Mouse (Mus musculus): ENCODE data around the gene Pnp. TPM values are rescaled to one million over a fixed set of nuclear protein-coding genes. Genes with fewer than 3 reads are reported as not detected.

The Pnp gene
- polyA plus RNA-seq, 1 experiment = 116 TPM

GRCm38 (mm10) chr14:50979631-50980030 lies 48.7 kb downstream of the Pnp start:
- H3K27me3 ChIP-seq (ENCODE audit: control insufficient read depth, insufficient read depth, low read length) = no peaks in the 10 kb centered on the region
- H3K27ac ChIP-seq (ENCODE audit: insufficient read depth, low read depth, low read length) = no peak overlapping the region
- no peaks in the 10 kb centered on the region; the same call in 1 of the 2 replicates for H3K4me1 ChIP-seq (ENCODE audit: control insufficient read depth, insufficient read depth, insufficient read length, low read length)
- H3K36me3 ChIP-seq (ENCODE audit: control insufficient read depth, insufficient read depth, low read length) = no peaks in the 10 kb centered on the region
- TF ChIP-seq CTCF (IDR thresholded peaks at IDR 0.05; ENCODE audit: extremely low read depth, insufficient read length, insufficient replicate concordance, low read depth, low read length) (no peak), POLR2A (IDR thresholded peaks at IDR 0.05; ENCODE audit: low read depth, low read length) (no peak)
- H3K4me3 ChIP-seq (ENCODE audit: low read depth, low read length) = no peak overlapping the region

DNA sequence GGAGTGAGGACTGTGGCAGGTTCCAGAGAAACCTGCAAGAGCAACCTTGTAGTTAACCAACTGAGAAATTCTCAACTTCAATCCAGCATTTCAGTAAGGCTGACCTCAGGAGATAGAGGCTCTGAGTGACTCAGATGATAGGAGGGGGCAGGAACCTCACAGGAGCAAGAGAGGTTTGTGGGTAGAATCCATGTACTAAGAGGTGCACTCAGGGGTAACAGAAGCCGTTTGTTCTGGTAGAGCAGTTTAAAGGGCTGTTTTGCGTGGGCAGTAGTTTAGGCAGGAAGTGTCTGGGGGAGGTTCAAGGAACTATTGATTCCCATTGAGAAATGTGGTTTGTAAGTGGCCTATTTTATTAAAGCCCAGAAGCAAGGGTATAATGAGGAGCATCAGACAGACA lies 50.3 kb downstream of the Pnp start:
- TF ChIP-seq CTCF (IDR thresholded peaks at IDR 0.05; ENCODE audit: extremely low read depth, insufficient read length, insufficient replicate concordance, low read depth, low read length) (no peak), POLR2A (IDR thresholded peaks at IDR 0.05; ENCODE audit: low read depth, low read length) (no peak)
- H3K36me3 ChIP-seq (ENCODE audit: control insufficient read depth, insufficient read depth, low read length) = no peaks in the 10 kb centered on the region
- no peak overlapping the region for H3K4me3 ChIP-seq (ENCODE audit: low read depth, low read length)
- 59% methylated on average over 2 of the region's 2 CpGs for WGBS
- H3K27me3 ChIP-seq (ENCODE audit: control insufficient read depth, insufficient read depth, low read length) = no peaks in the 10 kb centered on the region
- no peaks in the 10 kb centered on the region; the same call in 1 of the 2 replicates for H3K4me1 ChIP-seq (ENCODE audit: control insufficient read depth, insufficient read depth, insufficient read length, low read length)
- H3K27ac ChIP-seq (ENCODE audit: insufficient read depth, low read depth, low read length) = no peak overlapping the region

DNA sequence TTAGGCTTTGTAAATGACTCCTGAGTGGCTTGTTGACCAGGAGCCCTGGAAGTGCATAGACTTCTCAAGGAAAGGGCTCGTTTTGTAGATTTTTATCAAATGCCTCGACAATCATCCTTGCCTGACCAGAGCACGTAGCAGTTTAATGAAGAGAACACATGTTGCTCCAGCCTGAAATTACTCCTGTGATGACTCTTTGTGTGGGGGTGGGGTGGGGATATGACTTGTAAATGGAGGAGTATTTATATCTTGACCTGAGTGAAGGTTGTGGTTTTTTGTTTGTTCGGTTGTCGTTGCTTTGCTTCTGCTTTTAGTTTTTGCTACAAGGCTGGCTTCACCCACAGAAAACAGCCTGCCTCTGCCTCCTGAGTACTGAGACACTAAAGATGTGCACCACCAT lies 51.0 kb downstream of the Pnp start:
- H3K4me1 ChIP-seq (ENCODE audit: control insufficient read depth, insufficient read depth, insufficient read length, low read length) = no peaks in the 10 kb centered on the region; the same call in 1 of the 2 replicates
- TF ChIP-seq POLR2A (IDR thresholded peaks at IDR 0.05; ENCODE audit: low read depth, low read length) (no peak), CTCF (IDR thresholded peaks at IDR 0.05; ENCODE audit: extremely low read depth, insufficient read length, insufficient replicate concordance, low read depth, low read length) (no peak)
- 56% methylated on average over 5 of the region's 5 CpGs for WGBS
- H3K27me3 ChIP-seq (ENCODE audit: control insufficient read depth, insufficient read depth, low read length) = no peaks in the 10 kb centered on the region
- H3K4me3 ChIP-seq (ENCODE audit: low read depth, low read length) = no peak overlapping the region
- no peaks in the 10 kb centered on the region for H3K36me3 ChIP-seq (ENCODE audit: control insufficient read depth, insufficient read depth, low read length)
- no peak overlapping the region for H3K27ac ChIP-seq (ENCODE audit: insufficient read depth, low read depth, low read length)

DNA sequence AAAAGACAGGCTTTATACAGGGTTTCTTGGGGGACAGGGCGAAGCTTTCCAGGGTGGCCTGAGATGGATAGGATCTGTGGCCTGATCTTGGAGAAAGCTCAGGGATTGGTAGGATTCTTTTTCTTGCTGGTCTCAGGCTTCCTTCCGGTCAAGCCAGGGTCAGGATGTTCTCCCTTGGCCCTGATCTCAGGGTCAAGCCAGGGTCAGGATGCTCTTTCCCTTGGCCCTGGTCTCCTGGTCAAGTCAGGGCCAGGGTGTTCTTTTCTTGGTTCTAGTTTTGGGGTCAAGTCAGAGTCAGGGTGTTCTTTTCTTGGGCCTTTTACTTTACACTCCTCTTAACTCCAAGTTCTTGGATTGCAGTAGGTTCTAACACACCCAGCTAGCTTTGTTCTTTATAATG lies 56.8 kb downstream of the Pnp start:
- Histone ChIP-seq H3K36me3 (ENCODE audit: control insufficient read depth, insufficient read depth, low read length) (no peaks in the 10 kb centered on the region), H3K4me3 (ENCODE audit: low read depth, low read length) (no peak overlapping the region), H3K4me1 (ENCODE audit: control insufficient read depth, insufficient read depth, insufficient read length, low read length) (peaks cover 6% of the 10 kb centered on the region), H3K27ac (ENCODE audit: insufficient read depth, low read depth, low read length) (no peak overlapping the region), H3K27me3 (ENCODE audit: control insufficient read depth, insufficient read depth, low read length) (no peaks in the 10 kb centered on the region)
- 89% methylated on average over 2 of the region's 2 CpGs for WGBS
- TF ChIP-seq CTCF (IDR thresholded peaks at IDR 0.05; ENCODE audit: extremely low read depth, insufficient read length, insufficient replicate concordance, low read depth, low read length) = no peak
- TF ChIP-seq POLR2A (IDR thresholded peaks at IDR 0.05; ENCODE audit: low read depth, low read length) = no peak

- Histone ChIP-seq H3K4me3 (ENCODE audit: low read depth, low read length) (no peak overlapping the region), H3K27ac (ENCODE audit: insufficient read depth, low read depth, low read length) (no peak overlapping the region), H3K36me3 (ENCODE audit: control insufficient read depth, insufficient read depth, low read length) (no peaks in the 10 kb centered on the region), H3K27me3 (ENCODE audit: control insufficient read depth, insufficient read depth, low read length) (no peaks in the 10 kb centered on the region), H3K4me1 (ENCODE audit: control insufficient read depth, insufficient read depth, insufficient read length, low read length) (peaks cover 6% of the 10 kb centered on the region)
- whole genome bisulfite sequencing = 27% methylated on average over 3 of the region's 3 CpGs
- TF ChIP-seq CTCF (IDR thresholded peaks at IDR 0.05; ENCODE audit: extremely low read depth, insufficient read length, insufficient replicate concordance, low read depth, low read length) = no peak
- no peak for TF ChIP-seq POLR2A (IDR thresholded peaks at IDR 0.05; ENCODE audit: low read depth, low read length)
Observed at GRCm38 (mm10) chr14:50991037-50991436, 60.2 kb downstream of the Pnp start.

GRCm38 (mm10) chr14:50997088-50997487 lies 66.2 kb downstream of the Pnp start:
- Histone ChIP-seq H3K36me3 (ENCODE audit: control insufficient read depth, insufficient read depth, low read length) (no peaks in the 10 kb centered on the region), H3K27me3 (ENCODE audit: control insufficient read depth, insufficient read depth, low read length) (no peaks in the 10 kb centered on the region), H3K4me3 (ENCODE audit: low read depth, low read length) (no peak overlapping the region), H3K27ac (ENCODE audit: insufficient read depth, low read depth, low read length) (no peak overlapping the region; the same call in 1 of the 2 replicates), H3K4me1 (ENCODE audit: control insufficient read depth, insufficient read depth, insufficient read length, low read length) (peaks cover 4% of the 10 kb centered on the region; the same call in 1 of the 2 replicates)
- WGBS = 66% methylated on average over 3 of the region's 3 CpGs
- no peak for TF ChIP-seq CTCF (IDR thresholded peaks at IDR 0.05; ENCODE audit: extremely low read depth, insufficient read length, insufficient replicate concordance, low read depth, low read length)
- TF ChIP-seq POLR2A (IDR thresholded peaks at IDR 0.05; ENCODE audit: low read depth, low read length) = no peak

- H3K27ac ChIP-seq (ENCODE audit: insufficient read depth, low read depth, low read length) = 0 out of 2 replicates have a peak overlapping the region, but pooled peaks have one; percentile 4
- WGBS = 19% methylated on average over 2 of the region's 2 CpGs
- peaks cover 4% of the 10 kb centered on the region; the same call in 1 of the 2 replicates for H3K4me1 ChIP-seq (ENCODE audit: control insufficient read depth, insufficient read depth, insufficient read length, low read length)
- H3K27me3 ChIP-seq (ENCODE audit: control insufficient read depth, insufficient read depth, low read length) = no peaks in the 10 kb centered on the region
- no peaks in the 10 kb centered on the region for H3K36me3 ChIP-seq (ENCODE audit: control insufficient read depth, insufficient read depth, low read length)
- no peak overlapping the region for H3K4me3 ChIP-seq (ENCODE audit: low read depth, low read length)
- TF ChIP-seq CTCF (IDR thresholded peaks at IDR 0.05; ENCODE audit: extremely low read depth, insufficient read length, insufficient replicate concordance, low read depth, low read length) (no peak), POLR2A (IDR thresholded peaks at IDR 0.05; ENCODE audit: low read depth, low read length) (no peak)
Observed at GRCm38 (mm10) chr14:50997999-50998666, 67.3 kb downstream of the Pnp start.
